Mouse (Mus musculus) stomach, embryonic 14.5 days (tissue): ENCODE measurements around the gene Lrrc27. TPM values are rescaled to one million over a fixed set of nuclear protein-coding genes. Genes with fewer than 3 reads are reported as not detected.

ENCODE experiments used
- ATAC-seq: fragments of 200-750 bp; cut with Nextera tagmentation; 2 replicates; pipeline ENCODE4 v1.8.0; 2017; ENCODE audit warnings: low read depth, moderate TSS enrichment; ENCODE audit not compliant: insufficient number of reproducible peaks, insufficient read depth, low FRiP score
- H3K27ac ChIP-seq: fragments of 300-500 bp; sonication (generic); 2 replicates; pipeline ENCODE4 v1.5.1; 2014; ENCODE audit warnings: mild to moderate bottlenecking, low read length, moderate library complexity, mixed read lengths
- H3K27me3 ChIP-seq: fragments of 300-500 bp; sonication (generic); 2 replicates; pipeline ENCODE4 v1.6.1; 2014; ENCODE audit warnings: low read length, control low read depth, mixed read lengths; ENCODE audit not compliant: control insufficient read depth, insufficient read depth
- H3K36me3 ChIP-seq: fragments of 300-500 bp; sonication (generic); 2 replicates; pipeline ENCODE4 v1.6.1; 2014; ENCODE audit warnings: mild to moderate bottlenecking, control low read depth, low read length, moderate library complexity, mixed read lengths; ENCODE audit not compliant: control insufficient read depth, insufficient read depth
- H3K4me1 ChIP-seq: fragments of 300-500 bp; sonication (generic); 2 replicates; pipeline ENCODE4 v1.6.1; 2014; ENCODE audit warnings: low read length, control low read depth, mixed read lengths; ENCODE audit not compliant: control insufficient read depth, insufficient read depth
- H3K4me2 ChIP-seq: fragments of 300-500 bp; sonication (generic); replicated peaks from 2 replicates; pipeline ENCODE4 v1.6.1; 2014; ENCODE audit warnings: low read depth, low read length, control low read depth
- H3K4me3 ChIP-seq: fragments of 300-500 bp; sonication (generic); 2 replicates; pipeline ENCODE4 v1.5.1; 2014; ENCODE audit warnings: low read depth, low read length, control low read depth
- H3K9ac ChIP-seq: fragments of 300-500 bp; sonication (generic); replicated peaks from 2 replicates; pipeline ENCODE4 v1.6.1; 2014; ENCODE audit warnings: low read depth, mild to moderate bottlenecking, control low read depth, low read length, moderate library complexity, mixed read lengths
- H3K9me3 ChIP-seq: fragments of 300-500 bp; sonication (generic); 2 replicates; pipeline ENCODE4 v1.6.1; 2016; ENCODE audit warnings: low read depth, low read length, control low read depth; ENCODE audit not compliant: control insufficient read depth
- WGBS: fragments of 180-500 bp; shearing (Covaris S2); extraction: QIAGEN DNeasy Blood & Tissue Kit; methylation state at CpG from one replicate; pipeline ENCODE4 v1.1.7; 2014; 5-methylcytosine and 5-hydroxymethylcytosine counted together
- polyA plus RNA-seq: library from polyadenylated mRNA; unstranded; fragments of >200 nt; fragmentation: Nextera tagmentation; extraction: Ambion mirVana; gene quantifications from 2 replicates; pipeline ENCODE4 v1.2.1, GENCODE M21; 2014

Gene Lrrc27
- polyA plus RNA-seq, 1 experiment from 2014 or later: 4.9 TPM

- Histone ChIP-seq H3K27ac (no peak overlapping the region), H3K4me2 (no peak overlapping the region), H3K9ac (no peak overlapping the region), H3K27me3 (no peaks in the 10 kb centered on the region), H3K9me3 (no peaks in the 10 kb centered on the region), H3K36me3 (peaks cover 4% of the 10 kb centered on the region), H3K4me3 (no peak overlapping the region), H3K4me1 (peaks cover 5% of the 10 kb centered on the region; the same call in 1 of the 2 replicates)
- no peak for ATAC-seq
- WGBS: 73% methylated on average over 6 of the region's 6 CpGs
Measured at GRCm38 (mm10) chr7:139266431-139266830, 53.6 kb downstream of the Lrrc27 start.

DNA sequence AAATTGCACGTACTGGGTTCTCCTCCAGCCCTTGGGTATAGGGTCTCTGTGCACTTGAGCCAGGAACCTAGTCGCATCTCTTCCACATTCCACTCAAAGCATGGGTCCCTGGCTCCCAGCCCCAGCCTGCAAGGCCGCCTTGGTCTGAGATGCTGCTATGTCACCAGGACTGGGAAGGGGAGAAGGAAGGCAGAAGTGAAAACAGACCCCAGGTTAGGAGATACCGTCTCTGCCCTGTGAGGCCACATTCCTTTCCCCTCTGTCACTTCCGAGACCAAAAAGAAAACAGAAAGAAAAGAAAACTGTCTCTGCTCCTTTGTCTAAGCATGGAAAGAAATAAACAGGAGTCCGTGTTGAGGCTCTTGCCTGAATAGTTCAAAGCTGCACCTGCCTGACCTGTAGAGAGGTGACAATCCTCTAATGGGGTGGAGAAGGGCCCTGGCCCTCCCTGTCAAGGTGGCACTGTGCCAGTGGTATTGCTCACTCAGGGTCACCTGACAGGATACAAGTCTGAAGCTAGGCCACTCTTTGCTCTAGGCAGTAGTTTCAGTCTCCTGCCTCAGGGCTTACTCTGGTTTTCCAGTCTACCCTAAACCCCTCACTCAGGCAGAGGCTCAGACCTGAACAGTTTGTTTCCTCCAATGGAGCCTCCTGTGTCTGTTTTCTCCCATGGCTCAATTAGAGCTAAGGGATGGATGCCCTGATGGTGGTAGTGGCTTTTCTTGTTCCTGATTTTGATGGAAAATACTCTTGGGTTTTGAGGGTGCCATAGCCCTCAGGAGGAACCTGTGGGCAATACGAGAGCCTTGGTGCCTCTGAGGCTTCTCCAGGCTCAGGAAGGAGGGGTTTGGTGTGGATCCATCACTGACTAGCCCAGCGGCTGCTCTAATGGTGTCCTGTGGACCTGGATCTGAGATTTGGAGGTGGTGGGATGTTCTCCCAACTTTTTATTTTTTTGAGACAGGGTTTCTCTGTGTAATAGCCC, 54.4 kb downstream of the Lrrc27 start:
- H3K27ac ChIP-seq: no peak overlapping the region

DNA sequence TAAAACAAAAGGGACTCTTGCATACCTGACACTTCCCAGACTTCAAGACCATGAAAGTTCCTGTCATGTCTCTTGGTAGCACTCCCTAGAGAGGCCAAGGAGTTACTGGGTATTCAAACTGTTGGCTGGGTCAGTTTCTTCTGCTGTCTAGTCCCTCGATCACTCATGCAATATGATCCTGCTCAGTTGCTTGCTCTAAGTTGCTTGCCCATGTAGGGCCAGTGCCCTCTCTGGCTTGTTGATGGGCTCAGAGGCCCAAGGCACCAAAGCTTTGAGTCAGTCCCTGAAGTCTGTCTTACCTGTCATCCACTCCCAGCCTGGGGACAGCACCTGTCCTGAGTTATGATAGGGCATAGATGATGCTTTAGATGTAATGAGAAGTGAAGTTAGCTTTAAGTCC, 58.0 kb downstream of the Lrrc27 start:
- H3K4me3 ChIP-seq: no peak overlapping the region
- peaks cover 25% of the 10 kb centered on the region for H3K4me1 ChIP-seq
- H3K4me2 ChIP-seq: no peak overlapping the region
- no peak overlapping the region for H3K27ac ChIP-seq
- 83% methylated on average over 1 of the region's 1 CpGs for WGBS
- no peak overlapping the region for H3K9ac ChIP-seq
- peaks cover 4% of the 10 kb centered on the region; the same call in 1 of the 2 replicates for H3K36me3 ChIP-seq
- no peaks in the 10 kb centered on the region for H3K9me3 ChIP-seq
- no peaks in the 10 kb centered on the region for H3K27me3 ChIP-seq
- no peak for ATAC-seq

More for the DNA sequence above, 54.4 kb downstream of the Lrrc27 start:
- peaks cover 4% of the 10 kb centered on the region; the same call in 1 of the 2 replicates for H3K36me3 ChIP-seq
- H3K9ac ChIP-seq: no peak overlapping the region
- H3K4me3 ChIP-seq: no peak overlapping the region
- no peaks in the 10 kb centered on the region for H3K9me3 ChIP-seq
- H3K4me2 ChIP-seq: no peak overlapping the region
- WGBS: 70% methylated on average over 8 of the region's 8 CpGs
- H3K4me1 ChIP-seq: peaks cover 12% of the 10 kb centered on the region
- no peak for ATAC-seq
- no peaks in the 10 kb centered on the region for H3K27me3 ChIP-seq

DNA sequence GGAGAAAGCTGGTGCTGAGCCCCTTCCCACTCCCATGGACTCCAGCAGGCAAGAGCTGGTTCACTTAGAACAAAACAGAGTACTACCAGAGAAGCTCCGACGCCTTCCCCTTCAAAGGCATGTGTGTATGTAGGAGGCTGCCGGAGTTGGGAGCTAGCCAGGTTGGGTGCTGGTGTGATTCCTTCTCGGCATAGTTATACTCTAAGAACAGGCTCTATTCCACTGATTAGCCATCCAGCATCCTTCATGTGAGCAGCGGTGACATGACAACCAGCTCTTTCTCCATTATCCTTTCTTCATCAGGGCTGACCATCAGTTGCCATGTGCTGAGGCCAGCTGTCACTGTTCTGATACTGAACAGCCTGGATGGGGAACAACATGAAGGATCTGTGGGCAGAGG, 59.1 kb downstream of the Lrrc27 start:
- H3K9ac ChIP-seq: no peak overlapping the region
- peak overlapping the region; percentile 21; the same call in 1 of the 2 replicates for H3K27ac ChIP-seq
- no peaks in the 10 kb centered on the region for H3K27me3 ChIP-seq
- H3K4me2 ChIP-seq: no peak overlapping the region
- 52% methylated on average over 5 of the region's 5 CpGs for WGBS
- no peak for ATAC-seq
- peaks cover 4% of the 10 kb centered on the region; the same call in 1 of the 2 replicates for H3K36me3 ChIP-seq
- H3K9me3 ChIP-seq: no peaks in the 10 kb centered on the region
- peaks cover 25% of the 10 kb centered on the region for H3K4me1 ChIP-seq
- H3K4me3 ChIP-seq: no peak overlapping the region

DNA sequence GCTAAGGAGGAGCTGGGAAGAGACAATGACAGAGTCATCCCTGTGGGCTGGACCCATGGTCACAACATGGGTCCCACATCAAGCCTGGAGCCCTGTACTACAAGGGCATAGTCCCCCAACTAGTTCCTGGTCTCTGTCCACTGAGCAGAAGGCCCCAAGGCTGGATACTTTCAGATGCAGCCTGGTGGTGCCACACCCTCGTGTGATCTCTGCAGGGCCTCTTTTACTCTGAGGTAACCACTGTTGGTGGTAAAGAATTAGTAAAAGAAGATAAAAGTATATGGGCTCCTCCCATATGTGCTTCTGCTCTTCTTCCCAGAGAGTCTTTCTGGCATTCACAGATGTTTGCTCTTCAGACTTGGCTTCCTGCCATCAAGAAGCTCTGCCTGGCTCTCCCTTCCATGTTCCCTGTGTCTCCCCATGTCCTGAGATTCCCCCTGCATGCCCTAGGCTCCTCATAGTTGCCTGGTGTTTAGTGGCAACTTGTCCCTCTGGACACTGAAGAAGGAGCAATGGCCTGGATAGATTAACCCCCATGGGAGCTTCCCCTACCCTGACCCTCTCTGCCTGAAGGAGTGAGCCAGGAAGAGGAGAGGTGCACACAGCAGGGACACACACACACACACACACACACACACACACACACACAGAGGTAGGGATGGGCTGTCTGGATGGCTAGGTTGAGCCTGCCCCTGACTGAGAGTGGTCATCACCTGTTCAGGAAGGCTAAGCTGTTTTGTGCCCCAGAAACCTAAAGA, 60.0 kb downstream of the Lrrc27 start:
- H3K9ac ChIP-seq: no peak overlapping the region
- H3K9me3 ChIP-seq: no peaks in the 10 kb centered on the region
- peak overlapping the region; percentile 77; the same call in 1 of the 2 replicates for H3K27ac ChIP-seq
- H3K27me3 ChIP-seq: no peaks in the 10 kb centered on the region
- peaks cover 4% of the 10 kb centered on the region; the same call in 1 of the 2 replicates for H3K36me3 ChIP-seq
- no peak overlapping the region for H3K4me2 ChIP-seq
- WGBS: 23% methylated on average over 1 of the region's 1 CpGs
- H3K4me3 ChIP-seq: no peak overlapping the region
- peak; percentile 53; the same call in 1 of the 2 replicates for ATAC-seq
- peaks cover 25% of the 10 kb centered on the region for H3K4me1 ChIP-seq

DNA sequence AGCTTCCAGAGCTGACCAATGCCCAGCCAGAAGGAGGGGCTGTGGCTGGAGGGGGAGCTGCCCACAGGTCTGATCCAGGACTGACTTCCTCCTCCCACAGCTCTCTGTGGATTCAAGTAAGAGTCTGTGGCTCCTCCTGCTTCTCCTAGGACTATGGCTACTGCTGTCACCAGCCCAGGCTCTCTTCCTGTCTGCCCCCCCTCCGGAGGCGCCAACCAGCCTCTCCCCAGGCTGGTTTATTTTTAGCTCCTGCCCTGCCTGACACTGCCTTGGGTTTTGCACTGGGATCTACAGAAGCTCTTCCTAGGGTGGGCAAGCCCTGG, 60.6 kb downstream of the Lrrc27 start:
- H3K36me3 ChIP-seq: peaks cover 4% of the 10 kb centered on the region; the same call in 1 of the 2 replicates
- no peaks in the 10 kb centered on the region for H3K9me3 ChIP-seq
- WGBS: 32% methylated on average over 2 of the region's 2 CpGs
- peak overlapping the region; percentile 77; the same call in 1 of the 2 replicates for H3K27ac ChIP-seq
- H3K9ac ChIP-seq: no peak overlapping the region
- no peak overlapping the region for H3K4me3 ChIP-seq
- peaks cover 25% of the 10 kb centered on the region for H3K4me1 ChIP-seq
- H3K4me2 ChIP-seq: no peak overlapping the region
- ATAC-seq: peak; percentile 73
- no peaks in the 10 kb centered on the region for H3K27me3 ChIP-seq

DNA sequence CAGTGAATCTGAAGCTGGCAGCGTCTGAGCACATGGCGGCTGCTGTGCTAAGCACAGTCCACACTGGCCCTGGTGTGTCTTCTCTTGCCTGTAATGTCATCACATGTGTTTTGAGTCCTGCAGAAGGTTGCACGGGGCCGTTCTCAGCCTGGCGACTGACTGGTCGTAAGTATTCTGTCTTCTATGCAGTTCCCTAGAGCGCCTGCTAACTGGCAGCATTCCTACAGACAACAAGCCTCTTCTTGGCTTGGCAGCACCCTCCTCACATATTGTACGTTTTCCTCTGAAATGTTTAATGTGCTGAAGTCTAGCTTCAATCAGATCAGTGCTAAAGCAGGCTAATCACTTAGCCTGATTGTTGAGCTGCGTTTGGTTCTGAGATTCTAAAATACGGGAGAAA, 62.8 kb downstream of the Lrrc27 start:
- 63% methylated on average over 10 of the region's 10 CpGs for WGBS
- no peak overlapping the region for H3K4me2 ChIP-seq

GRCm38 (mm10) chr7:139276150-139276549, 63.4 kb downstream of the Lrrc27 start:
- no peak for ATAC-seq
- no peaks in the 10 kb centered on the region for H3K36me3 ChIP-seq
- no peak overlapping the region for H3K9ac ChIP-seq
- H3K9me3 ChIP-seq: no peaks in the 10 kb centered on the region
- 87% methylated on average over 10 of the region's 10 CpGs for WGBS
- no peak overlapping the region for H3K4me2 ChIP-seq
- peaks cover 39% of the 10 kb centered on the region for H3K4me1 ChIP-seq
- H3K4me3 ChIP-seq: no peak overlapping the region
- H3K27me3 ChIP-seq: no peaks in the 10 kb centered on the region
- H3K27ac ChIP-seq: no peak overlapping the region

More for the DNA sequence above, 62.8 kb downstream of the Lrrc27 start:
- H3K9me3 ChIP-seq: no peaks in the 10 kb centered on the region
- no peaks in the 10 kb centered on the region for H3K36me3 ChIP-seq
- peaks cover 33% of the 10 kb centered on the region for H3K4me1 ChIP-seq
- H3K9ac ChIP-seq: no peak overlapping the region
- H3K27ac ChIP-seq: no peak overlapping the region
- H3K4me3 ChIP-seq: no peak overlapping the region
- no peak for ATAC-seq
- no peaks in the 10 kb centered on the region for H3K27me3 ChIP-seq
